Mouse (Mus musculus): Measurements from ENCODE around the gene 9530077C05Rik.

GRCm38 (mm10) chr9:22488963-22489362 lies 77.7 kb downstream of the 9530077C05Rik start:
- TF ChIP-seq CTCF (IDR thresholded peaks at IDR 0.05) (no peak), EP300 (IDR thresholded peaks at IDR 0.05) (no peak)
